Mouse (Mus musculus) erythroblast, embryonic 14.5 days (primary cell): ENCODE results near the gene Snrnp48.

Experiments
- GATA1 ChIP-seq: IDR thresholded peaks from 2 replicates; pipeline ENCODE4 v1.6.1; 2012; ENCODE audit warnings: low read length, inconsistent platforms, mixed read lengths
- TAL1 ChIP-seq: IDR thresholded peaks from 3 replicates; pipeline ENCODE4 v1.6.1; 2012; ENCODE audit warnings: low read length, inconsistent platforms, mixed read lengths

- TF ChIP-seq GATA1 = no peak
- TF ChIP-seq TAL1 = no peak
Measured at GRCm38 (mm10) chr13:38232411-38232810, 27.7 kb downstream of the Snrnp48 start.
